Mouse (Mus musculus) ovary, postnatal 36 days (tissue): ENCODE measurements around the gene Csn1s1.

Experiments used
- DNase-seq: peaks from one replicate; pipeline ENCODE4 v3.0.0; 2022; ENCODE audit warnings: low spot score, mixed read lengths

Csn1s1 gene

DNA sequence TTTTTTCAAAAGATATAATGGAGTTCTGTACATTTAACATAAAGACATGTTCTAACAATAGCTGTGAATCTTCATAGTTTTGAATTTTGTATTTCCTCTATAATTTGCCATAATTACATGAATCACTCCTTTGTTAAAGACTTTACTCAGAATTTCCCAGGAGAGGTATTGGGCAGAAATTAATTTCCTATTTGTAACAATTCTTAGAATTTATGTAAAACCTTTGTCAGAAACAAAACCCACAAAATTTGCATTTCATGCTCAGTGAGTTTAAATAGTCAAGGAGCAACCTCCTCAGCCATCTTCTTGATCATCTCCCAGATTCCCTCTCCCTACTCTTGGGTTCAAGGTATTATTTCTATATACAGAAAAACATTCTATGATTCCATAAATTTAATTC is at the start of gene Csn1s1:
Gene Csn1s1 (plus strand): TSS at position 301 of the 400 bp plus-strand sequence.
- DNase-seq, result no peak

DNA sequence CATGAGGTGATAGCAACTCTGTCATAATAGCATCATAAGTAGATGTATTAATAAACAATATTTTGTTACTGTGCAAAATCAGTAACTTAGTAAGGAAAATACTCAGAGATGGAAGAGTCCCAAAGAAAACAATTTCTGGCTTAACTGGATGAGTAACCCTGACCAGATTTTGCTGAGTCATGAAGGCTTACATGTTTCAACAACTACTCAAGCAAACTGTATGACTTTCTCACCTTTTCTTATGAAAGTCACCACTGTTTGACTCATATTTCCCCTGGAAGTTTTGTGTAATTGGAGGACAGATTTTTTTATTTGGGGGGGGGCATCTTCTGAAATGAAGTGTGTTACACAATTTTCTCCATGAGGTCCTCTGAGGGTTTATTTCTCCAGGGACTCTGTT is 43.3 kb upstream of the Csn1s1 start:
- no peak for DNase-seq

DNA sequence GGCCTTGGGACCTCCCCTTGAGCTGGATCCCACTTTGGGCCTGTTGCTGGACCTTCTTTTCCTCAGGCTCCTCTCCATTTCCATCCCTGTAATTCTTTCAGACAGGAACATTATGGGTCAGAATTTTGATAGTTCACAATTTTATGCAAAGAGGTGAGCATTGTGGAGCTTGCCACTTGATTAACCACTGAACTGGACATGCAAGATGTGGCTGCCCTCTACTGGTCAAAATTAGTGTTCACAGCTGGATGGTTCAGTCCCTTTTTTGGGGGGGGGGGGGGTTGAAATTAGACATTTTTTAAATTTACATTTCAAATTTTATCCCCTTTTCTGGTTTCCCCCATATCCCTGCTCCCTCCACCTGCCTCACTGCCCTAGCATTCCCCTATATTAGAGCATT is 23.2 kb upstream of the Csn1s1 start:
- no peak for DNase-seq

DNA sequence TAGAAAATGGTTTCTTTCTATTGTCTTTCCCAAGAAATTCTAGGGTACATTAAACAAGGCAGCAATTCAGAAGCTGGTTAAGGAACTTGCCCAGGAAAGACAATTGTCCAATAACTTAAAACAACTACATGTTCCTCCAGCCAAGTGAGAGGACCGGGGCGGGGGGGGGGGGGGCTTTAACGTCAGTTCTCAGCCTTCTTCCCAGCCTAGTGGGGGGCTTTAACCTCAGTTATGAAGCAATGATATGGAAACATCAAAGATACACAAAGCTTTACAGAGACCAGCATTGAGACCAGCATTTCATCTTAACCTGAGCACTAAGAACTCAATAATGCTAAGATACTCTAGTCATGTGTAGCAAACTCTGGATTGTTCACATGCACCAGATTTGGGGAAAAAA is 33.5 kb downstream of the Csn1s1 start, which contains the start of gene Csn2:
Gene Csn2 (minus strand): TSS at position 101 of the 400 bp plus-strand sequence.
- DNase-seq, result no peak

DNA sequence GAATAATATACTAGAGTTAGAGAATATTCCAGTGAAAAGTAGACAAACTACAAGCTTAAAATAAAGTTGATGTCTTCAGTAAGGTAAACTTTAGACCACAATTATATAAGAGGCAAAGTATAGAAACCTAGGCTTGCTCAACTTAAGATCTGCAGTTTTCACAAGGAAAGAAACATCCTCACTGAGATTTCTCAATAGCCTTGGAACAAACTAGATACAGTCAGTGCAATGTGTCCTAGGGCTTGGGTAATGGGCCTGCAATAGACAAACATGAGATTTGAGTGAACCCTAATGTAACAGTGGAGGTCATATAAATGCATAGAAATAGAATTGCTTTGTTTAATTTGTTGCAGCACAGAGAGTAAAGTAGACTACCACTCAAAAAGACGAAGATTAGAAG is 39.9 kb downstream of the Csn1s1 start:
- no peak for DNase-seq
